Mouse (Mus musculus) left cerebral cortex, postnatal 14 days (tissue): ENCODE data around the gene Urod. TPM values are rescaled to one million over a fixed set of nuclear protein-coding genes. Genes with fewer than 3 reads are reported as not detected.

Experiments
- DNase-seq, 2 experiments: peaks; one replicate each; pipeline ENCODE4 v3.0.0; 2021 to 2022; ENCODE audit warnings: low spot score in 2 of 2, mixed read lengths in 1 of 2
- intact Hi-C: fragments of 180-260 bp; cut with DNase I; formaldehyde crosslinking; loops from one replicate; pipeline ENCODE4 v1.15.1; 2025
- long read RNA-seq, 2 experiments: library from polyadenylated mRNA; stranded (forward); transcript quantifications; one replicate each; pipeline ENCODE4 v2.0.0; 2021
- total RNA-seq, 2 experiments: library from RNA; stranded (reverse); gene quantifications; 2 replicates each; pipeline ENCODE4 v1.2.3; 2021

Gene Urod
- 10 to 100 TPM; 40.8 to 46.3 TPM for total RNA-seq
- long read RNA-seq, experiment 1, transcript Urod-201 (10 exons, 1,489 nt), result major isoform, 43 of 53 reads
- long read RNA-seq, experiment 1, partial matches to known transcripts, result 7 of 53 reads
- long read RNA-seq, experiment 1, other reads (novel, unspliced or antisense), result 3 of 53 reads
- long read RNA-seq, experiment 2, transcript Urod-201 (10 exons, 1,489 nt), result major isoform, 26 of 44 reads
- long read RNA-seq, experiment 2, partial matches to known transcripts, result 14 of 44 reads
- long read RNA-seq, experiment 2, other reads (novel, unspliced or antisense), result 3 of 44 reads

DNA sequence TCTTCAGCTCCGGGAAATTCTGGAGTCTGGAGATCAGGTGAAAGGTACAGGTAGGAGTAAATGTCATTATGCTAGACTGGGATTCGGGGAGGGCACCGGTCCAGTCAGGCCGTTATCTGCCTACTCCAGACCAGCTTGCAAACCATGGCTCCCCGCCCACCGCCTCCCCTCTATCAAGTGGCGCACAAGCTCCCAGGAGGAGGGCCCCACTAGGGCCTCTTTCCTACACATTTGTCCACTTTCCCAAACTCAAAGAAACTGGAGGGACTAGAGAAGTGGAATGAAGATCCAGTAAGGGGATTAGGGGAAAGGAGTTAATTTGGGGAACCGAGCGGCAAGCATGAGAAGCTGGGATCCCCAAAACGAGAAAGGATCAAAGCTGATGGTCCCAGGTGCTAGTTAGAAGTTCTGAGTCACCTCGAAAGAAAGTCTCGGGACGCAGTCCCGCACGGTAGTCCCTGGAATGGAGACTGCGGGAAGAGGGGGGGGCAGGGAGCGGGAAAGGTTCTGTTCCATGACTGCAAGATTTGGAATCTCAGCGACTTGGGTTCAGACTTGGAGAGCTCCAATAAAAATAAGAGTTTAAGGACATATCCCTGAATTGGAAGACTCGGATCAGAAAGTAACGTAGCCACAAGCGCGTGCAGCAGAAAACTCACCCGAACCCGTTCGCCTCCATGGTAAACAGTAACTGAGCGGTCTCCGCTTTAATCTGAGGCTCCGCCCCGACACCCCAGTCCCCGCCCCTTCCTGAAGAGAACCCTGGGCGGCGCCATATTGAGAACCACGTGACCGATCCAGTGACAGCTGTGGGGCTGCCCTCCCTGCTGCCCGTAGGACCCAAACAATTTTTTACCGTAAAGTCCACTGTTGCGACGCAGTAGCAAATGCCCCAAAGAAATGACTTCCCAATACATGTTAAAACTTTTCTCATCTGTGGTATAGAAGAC is at the start of gene Urod:
Gene Urod (minus strand): TSS at position 742 of the 950 bp plus-strand sequence.
- intact Hi-C loops, result loop anchor here (2.0 kb wide), 1 partner anchor 127 kb away; no protein-coding TSS in a partner anchor
- DNase-seq, result peak; percentile 95

DNA sequence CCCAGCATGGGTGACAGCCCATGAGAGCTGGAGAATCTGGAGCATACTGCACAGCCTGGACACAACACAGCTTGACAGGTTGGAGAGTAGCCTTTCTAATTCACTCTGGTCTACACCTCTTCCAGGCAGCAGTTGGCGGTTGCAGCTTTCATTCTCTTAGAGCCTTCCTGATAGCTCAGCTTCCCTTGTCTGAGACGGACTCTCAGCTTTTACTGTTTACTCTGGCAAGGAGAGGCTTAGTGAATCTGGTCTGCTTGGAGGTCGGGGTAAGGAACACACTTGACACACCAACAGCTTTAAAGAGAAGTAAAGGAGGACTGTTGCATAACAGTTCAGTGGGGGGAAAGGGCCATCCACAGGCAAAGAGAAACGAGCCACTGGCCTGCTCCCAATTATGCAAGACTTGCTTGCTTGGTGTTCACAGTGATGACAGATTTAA is 47.1 kb upstream of the Urod start:
- intact Hi-C loops, result no loop called here
- DNase-seq, result peak; percentile 8 to 13

DNA sequence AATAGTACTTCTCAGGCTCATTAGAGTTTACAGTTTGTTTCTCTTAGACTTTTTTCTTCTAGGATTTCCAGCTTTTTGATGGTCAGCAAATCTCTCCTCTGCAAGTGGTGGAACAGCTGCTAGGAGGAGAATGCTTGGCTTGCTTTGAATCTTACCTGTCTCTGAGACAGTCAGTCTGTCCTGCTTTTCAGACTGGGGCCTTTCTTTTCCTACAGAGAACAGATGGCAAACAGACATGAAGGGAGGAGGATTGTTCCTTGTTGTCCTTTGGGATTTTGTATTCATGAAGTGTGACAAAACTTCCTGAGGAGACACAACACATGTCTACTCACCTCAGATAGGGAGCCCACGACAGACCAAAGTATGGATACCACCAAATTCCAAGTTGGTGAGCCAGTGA is 46.6 kb upstream of the Urod start:
- no peak for DNase-seq
- intact Hi-C loops, result no loop called here

DNA sequence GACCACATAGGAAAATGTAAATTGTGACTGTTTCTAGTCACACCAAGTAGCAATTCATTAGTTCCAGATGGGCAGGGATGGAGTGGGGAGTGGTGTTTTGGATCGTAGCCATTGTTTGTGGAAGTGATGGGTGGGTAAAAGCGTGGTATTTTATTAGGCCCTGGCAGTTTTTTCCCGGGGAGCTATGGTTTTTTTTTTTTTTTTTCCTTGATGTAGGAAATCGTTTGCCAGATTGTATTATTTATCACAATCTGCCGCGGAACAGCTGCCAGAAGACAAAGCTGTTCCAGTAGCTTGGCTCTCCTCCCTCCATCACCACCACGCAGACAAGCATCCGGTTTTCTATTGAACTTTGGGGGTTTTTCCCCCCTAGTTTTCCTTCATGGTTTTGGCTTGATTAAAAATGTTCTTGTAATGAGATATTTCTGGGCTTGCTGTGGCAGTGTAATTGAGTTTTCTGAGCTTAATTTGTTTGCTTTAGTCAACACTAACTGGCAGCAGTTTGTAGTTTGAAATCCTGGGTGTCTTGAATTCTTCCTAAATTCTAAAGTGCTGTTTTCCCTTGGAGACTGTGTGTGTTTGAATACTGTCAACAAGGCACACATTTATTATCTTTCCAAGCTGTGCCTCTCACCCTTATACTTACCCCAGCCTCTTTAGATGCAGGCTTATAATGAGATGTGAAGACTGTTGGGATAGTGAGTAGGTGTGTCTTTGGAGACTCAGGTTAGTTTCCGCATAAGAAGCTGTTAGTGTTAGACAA is 45.9 kb upstream of the Urod start:
- intact Hi-C loops, result no loop called here
- DNase-seq, result peak; percentile 41 to 66

DNA sequence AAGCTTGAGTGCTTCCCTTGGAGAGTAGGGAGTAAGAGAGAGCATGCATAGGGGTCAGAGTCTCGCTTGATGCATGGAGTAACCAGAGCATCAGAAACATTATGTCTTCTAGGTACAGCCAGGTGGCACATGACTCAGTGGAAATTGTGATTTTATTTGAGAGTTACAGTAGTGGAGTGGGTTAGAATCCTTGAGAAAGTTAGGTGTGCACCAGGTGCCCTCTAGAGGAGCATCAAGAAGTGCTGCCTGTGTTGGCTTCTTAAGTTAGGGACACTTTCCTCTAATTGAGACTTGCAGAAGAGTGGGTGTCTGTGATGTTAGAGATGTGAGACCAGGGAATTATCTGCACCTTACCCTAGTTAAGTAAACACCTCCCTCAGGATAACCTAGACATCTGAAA is 36.9 kb upstream of the Urod start:
- intact Hi-C loops, result no loop called here
- DNase-seq, result no peak

DNA sequence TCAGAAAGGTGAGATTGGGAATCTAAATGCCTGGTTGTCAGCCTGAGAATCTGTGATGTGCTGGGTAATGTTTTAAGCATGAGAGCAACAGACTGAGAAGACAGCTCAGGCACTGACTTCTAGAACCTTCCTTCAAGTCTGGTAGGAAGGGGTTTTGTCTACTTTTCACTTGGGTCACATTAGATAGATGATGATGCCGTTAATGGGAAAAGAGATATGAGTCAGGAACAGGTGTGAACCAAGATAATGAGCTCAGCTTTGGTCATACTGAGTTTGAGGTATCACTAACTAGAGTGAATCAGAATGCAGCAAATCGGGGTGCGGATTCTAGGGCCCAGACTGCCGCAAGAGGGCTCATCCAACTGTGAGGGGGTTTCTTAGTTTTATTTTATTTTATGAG is 29.3 kb upstream of the Urod start:
- intact Hi-C loops, result no loop called here

DNA sequence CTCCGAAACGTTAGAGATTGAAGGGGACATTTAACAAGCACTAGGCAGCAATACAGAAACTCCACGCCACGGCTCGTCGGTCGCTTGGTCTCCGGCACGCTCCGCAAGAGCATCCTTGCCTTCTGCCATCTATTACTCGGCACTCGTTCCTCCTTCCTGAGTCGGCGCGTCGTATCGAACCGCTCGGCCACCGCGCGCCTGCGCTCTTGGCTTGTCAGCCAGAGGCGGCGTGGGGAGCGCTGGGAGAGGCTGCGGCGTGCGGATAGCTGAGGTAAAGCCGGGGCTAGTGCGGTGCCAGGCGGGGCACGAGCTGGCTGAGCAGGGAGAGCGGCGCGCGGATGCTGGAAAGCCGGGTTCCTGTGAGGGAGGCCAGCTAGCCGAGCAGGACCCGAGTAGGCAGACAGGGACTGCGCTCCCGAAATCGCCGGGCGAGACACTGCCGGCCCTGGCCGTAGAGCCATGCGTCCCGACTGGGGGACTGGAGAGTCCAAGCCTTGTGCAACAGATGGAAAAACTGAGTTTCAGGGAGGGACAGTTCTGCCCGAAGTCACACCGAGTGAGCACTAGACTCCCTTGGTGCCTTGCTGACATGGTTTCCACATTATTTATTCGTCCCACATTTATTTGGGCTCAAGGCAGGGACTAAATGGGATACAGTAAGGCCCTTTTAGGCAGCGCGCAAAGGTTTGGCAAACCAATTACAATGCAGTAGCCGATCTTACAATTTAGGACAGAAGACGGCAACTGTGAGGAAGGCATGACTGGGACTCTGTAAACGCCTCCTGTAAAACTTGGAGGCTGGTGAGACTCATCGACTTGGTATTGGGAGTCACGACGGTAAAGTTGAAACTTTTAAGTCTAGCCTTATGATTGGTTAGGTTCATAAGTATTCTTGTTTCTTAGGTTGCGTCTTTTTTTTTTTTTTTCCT is 25.3 kb upstream of the Urod start, which contains the start of gene Eif2b3:
Gene Eif2b3 (plus strand): TSS at position 197 of the 929 bp plus-strand sequence.
- intact Hi-C loops, result no loop called here
- DNase-seq, result peak; percentile 89 to 92

More for the DNA sequence above, 29.3 kb upstream of the Urod start:
- no peak for DNase-seq

DNA sequence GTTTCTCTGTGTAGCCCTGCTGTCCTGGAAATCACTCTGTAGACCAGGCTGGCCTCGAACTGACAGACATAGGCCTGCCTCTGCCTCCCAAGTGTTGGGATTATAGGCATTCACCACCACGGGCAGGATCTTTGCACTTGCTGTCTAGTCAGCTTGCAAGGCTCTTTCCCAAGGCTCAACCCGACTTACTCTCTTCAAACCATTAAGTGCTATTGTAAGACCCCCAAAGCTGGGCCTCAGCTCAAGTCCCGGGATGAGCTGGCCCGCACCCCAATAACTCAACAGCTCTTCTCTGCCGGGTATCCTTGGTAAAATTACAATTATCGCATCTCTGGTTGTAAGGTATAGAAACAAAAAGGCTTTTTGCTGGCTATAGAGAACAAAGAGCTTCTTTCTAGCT is 24.1 kb upstream of the Urod start:
- no peak for DNase-seq
- intact Hi-C loops, result no loop called here

DNA sequence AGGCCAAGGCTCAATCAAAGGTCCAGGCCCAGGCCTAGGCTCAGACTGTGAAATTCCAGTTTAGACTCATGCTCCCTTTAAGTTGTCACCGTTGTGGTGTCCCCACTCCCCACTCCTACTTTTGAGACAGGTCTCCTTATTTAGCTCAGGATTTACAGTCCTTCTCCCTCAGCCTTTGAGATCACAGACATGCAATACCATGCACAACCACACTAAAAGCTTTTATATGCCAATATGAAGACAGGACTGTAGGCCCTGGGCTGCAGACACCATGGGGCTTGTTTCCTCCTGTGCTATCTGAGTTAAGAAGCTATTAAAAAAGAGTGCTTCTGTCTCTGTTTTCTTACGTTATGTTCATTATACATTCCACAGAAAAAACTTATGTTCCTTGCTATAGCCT is 23.5 kb upstream of the Urod start:
- intact Hi-C loops, result no loop called here
- DNase-seq, result no peak

DNA sequence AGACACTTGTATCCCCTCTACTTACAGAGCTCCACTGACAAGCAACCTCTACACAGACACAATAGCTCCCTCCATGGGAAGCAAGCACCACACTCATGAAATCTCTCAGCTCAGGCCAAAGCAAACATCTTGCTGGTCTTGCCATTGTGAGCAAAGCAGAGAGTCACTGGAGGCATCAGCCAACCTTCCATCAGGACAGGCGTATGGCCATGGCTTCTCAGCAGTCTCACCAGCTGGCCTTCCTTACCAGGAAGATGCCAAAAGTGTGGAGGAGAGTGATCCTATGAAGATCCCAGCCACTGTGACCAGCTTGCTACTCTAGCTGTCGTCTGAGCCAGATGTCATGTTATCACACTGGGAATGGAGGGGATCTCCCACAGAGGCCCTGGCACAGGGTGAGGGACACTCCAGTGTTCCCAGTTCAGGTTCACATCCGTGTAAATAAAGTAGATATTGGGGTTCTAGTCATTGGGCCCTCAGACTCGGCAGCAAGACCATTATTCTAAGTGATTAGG is 20.7 kb upstream of the Urod start:
- intact Hi-C loops, result no loop called here
- DNase-seq, result no peak

DNA sequence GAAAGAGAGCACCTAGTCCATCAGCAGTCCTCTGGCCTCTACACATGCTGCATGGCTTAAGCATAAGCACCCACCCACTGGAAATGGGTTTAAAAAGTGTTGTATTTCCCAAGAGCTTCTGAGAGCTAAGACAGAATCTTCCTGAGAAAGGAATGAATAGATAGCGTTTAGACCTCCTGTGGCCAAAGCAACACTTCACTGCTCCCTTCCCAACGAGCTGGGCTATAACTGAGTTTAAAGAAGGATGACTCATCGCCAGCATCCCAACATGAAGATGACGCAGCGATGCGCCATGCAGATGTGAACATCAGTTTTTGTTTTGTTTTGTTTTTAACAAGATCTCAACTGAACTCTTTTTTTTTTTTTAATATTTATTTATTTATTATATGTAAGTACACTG is 19.4 kb upstream of the Urod start:
- intact Hi-C loops, result no loop called here
- no peak for DNase-seq

DNA sequence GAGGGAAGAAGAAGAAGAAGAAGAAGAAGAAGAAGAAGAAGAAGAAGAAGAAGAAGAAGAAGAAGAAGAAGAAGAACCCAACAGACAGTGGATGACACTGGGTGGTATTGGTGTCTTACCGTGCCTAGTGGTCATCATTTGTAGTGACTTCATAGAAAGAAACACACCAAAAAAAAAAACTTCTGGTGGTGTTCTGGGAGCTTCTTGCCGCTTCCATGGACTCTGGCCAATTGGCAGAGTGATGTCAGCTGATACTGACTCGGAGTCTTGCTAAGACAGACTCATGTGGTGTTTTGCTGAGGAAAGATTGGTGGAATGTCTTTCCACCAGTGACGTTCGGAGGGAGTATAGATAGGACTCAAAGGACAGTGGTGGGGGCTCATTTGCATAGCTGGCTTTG is 16.0 kb upstream of the Urod start:
- intact Hi-C loops, result no loop called here
- no peak for DNase-seq

DNA sequence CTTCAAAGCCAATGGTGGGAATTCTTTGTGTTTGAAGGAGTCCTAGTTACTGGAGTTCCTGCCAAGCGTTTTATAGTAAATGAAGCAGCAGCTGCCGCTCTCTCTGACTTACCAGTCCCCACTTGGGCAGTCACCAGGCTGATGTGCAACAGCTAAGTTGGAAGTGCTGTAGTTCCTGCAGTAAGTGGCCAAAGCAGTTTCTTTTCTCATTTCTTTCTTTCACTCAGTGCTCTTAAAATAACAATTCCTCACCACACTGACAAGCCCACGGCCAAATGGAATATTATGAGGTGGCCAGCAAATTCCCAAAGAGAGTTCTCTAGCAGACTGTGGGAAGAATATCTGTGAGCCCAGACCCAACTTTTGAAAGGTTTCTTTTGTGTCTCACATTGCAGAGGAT is 12.8 kb upstream of the Urod start:
- no peak for DNase-seq
- intact Hi-C loops, result no loop called here

DNA sequence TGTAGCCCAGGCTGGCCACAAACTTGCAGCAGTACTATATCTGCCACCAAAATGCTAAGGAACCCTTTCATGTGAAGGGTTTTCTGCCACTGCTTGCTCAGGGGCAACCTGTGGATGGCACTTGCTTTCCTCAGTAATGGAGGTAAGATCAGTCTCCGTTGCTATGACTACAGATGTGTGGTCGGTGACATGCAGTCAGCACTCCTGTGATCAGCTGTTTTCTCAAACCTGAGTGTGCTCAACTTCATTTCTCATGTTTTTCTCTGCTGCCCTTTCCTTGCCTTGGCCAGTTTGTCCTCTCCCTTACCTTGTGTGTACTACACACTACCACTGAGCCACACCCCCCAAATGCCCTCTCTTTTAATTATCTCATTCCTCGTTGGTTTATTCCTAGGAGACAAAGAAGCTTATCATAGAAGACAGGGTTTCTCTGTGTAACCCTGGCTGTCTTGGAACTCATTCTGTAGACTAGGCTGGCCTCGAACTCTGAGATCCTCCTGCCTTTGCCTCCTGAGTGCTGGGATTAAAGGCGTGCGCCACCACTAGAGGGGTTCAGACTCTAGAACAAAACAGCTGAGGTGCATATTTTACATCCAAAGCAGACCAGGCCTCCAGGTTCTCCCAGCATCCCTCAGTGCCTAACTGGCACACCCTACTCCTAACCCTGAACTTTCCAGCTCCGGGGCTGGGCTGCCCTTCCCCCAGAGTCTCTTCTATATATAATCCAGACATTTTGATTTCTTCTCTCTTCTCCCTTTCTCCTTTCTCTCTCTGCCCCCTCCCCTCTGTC is 11.6 kb upstream of the Urod start:
- no peak for DNase-seq
- intact Hi-C loops, result no loop called here

DNA sequence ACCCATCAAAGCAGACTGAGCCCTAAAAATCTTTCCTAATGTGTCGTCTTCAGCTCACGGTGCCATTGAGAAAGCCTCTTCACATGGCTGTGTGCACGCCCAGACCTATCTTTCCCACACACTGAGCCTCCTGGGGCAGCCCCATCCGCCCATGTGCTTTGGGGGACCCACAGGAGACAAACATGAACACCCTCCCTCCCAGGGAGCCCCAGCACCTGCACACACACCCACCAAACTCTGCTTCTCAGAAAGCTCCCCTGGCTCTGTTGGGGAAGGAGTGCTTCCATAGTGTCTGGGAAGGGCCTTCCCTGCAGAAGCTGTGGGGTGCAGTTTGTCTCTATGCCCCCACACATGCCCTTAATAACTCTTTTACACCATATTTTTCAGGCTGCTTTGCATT is 10.4 kb upstream of the Urod start:
- intact Hi-C loops, result loop anchor here (5.0 kb wide), 1 partner anchor 138 kb away; no protein-coding TSS in a partner anchor
- DNase-seq, result no peak

DNA sequence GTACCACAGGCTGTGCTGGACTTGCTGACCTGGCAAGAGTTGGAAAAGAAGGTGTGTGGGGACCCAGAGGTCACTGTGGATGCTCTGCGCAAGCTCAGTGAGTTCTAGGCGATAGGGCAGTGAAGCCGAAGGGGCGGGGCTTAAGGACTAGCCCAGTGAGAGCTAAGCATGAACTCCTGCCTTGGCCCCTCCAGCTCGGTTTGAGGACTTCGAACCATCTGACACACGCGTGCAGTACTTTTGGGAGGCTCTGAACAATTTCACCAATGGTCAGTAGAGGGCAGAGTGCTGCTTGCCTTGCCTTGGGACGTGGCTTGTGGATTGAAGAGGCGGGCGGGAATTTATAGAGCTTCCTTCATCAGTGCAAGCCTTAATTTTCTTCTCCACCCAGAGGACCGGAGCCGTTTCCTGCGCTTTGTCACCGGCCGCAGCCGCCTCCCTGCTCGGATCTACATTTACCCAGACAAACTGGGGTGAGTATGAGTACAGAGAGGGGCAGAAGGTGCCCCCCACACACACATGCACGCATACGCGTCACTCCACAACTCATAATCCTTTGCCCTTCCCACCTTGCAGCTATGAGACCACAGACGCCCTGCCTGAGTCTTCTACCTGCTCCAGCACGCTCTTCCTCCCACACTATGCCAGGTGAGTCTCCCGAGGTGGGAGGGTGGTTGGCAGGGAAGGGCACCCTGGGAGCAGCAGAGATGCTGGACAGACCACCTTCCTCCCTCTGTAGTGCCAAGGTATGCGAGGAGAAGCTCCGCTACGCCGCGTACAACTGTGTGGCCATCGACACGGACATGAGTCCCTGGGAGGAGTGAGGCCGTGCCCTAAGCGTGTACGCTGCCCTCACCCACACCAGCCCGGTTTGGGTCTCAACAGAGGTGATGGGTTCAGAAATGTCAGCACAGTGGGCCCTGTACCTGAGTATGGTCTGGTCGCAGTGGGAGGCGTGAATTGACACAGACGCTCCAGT is 8.6 kb upstream of the Urod start:
- intact Hi-C loops, result loop anchor here (5.0 kb wide), 1 partner anchor 139 kb away; no protein-coding TSS in a partner anchor
- DNase-seq, result peak; percentile 77 to 85
